Mouse (Mus musculus) testis, postnatal 10 days (tissue): ENCODE results near the gene Map3k9.

Experiments
- DNase-seq: peaks from one replicate; pipeline ENCODE4 v3.0.0; 2021; ENCODE audit warnings: low spot score

Gene Map3k9

GRCm38 (mm10) chr12:81787262-81787661 lies 6.3 kb upstream of the Map3k9 start:
- no peak for DNase-seq

GRCm38 (mm10) chr12:81783301-81783700 lies 2.3 kb upstream of the Map3k9 start:
- DNase-seq = no peak

- DNase-seq = no peak
Observed at GRCm38 (mm10) chr12:81782606-81783005, 1.6 kb upstream of the Map3k9 start.

GRCm38 (mm10) chr12:81780271-81781093 lies 493 bp downstream of the Map3k9 start:
- DNase-seq = peak; percentile 55

- no peak for DNase-seq
Observed at GRCm38 (mm10) chr12:81779831-81780230, 1.1 kb downstream of the Map3k9 start.

- DNase-seq = peak; percentile 53
Observed at GRCm38 (mm10) chr12:81776191-81776590, 4.8 kb downstream of the Map3k9 start.

- DNase-seq = no peak
Observed at GRCm38 (mm10) chr12:81775641-81776040, 5.3 kb downstream of the Map3k9 start.

- no peak for DNase-seq
Observed at GRCm38 (mm10) chr12:81774186-81774585, 6.8 kb downstream of the Map3k9 start.

GRCm38 (mm10) chr12:81769458-81769857 lies 11.5 kb downstream of the Map3k9 start:
- DNase-seq = no peak

- no peak for DNase-seq
Observed at GRCm38 (mm10) chr12:81765386-81765785, 15.6 kb downstream of the Map3k9 start.

- no peak for DNase-seq
Observed at GRCm38 (mm10) chr12:81764370-81764769, 16.6 kb downstream of the Map3k9 start.

- no peak for DNase-seq
Observed at GRCm38 (mm10) chr12:81754651-81755050, 26.3 kb downstream of the Map3k9 start.

- DNase-seq = no peak
Observed at GRCm38 (mm10) chr12:81751116-81751515, 29.9 kb downstream of the Map3k9 start.

GRCm38 (mm10) chr12:81748918-81749317 lies 32.1 kb downstream of the Map3k9 start:
- no peak for DNase-seq

- no peak for DNase-seq
Observed at GRCm38 (mm10) chr12:81748021-81748576, 32.9 kb downstream of the Map3k9 start.

- DNase-seq = no peak
Observed at GRCm38 (mm10) chr12:81746400-81747024, 34.5 kb downstream of the Map3k9 start.

GRCm38 (mm10) chr12:81735246-81736070 lies 45.5 kb downstream of the Map3k9 start:
- no peak for DNase-seq

GRCm38 (mm10) chr12:81726246-81726822 lies 54.6 kb downstream of the Map3k9 start:
- no peak for DNase-seq

GRCm38 (mm10) chr12:81724776-81725175 lies 56.2 kb downstream of the Map3k9 start:
- DNase-seq = no peak

- DNase-seq = no peak
Observed at GRCm38 (mm10) chr12:81723375-81723774, 57.6 kb downstream of the Map3k9 start.

- DNase-seq = no peak
Observed at GRCm38 (mm10) chr12:81719715-81720114, 61.3 kb downstream of the Map3k9 start.

GRCm38 (mm10) chr12:81719161-81719560 lies 61.8 kb downstream of the Map3k9 start:
- DNase-seq = no peak
